Comparison of ENCODE assay signal across 8 mouse cellular contexts in genomic region chr4:153827914-153828313, GRCm38 (mm10).
A peak's percentile ranks its signal among the peaks of the same experiment; 100 is the strongest.
DNase-seq lines count a peak whose midpoint lies in the region; ATAC-seq and TF ChIP-seq lines count a peak whose summit lies in the region.
"Had no signal": no experiment of that assay in that cellular context is flagged by ENCODE, and none has a peak within 500 bp of the region (broad histone marks: within the 10 kb centered on the region; RNA-seq: fewer than 3 reads in every experiment).

No protein-coding gene starts in this region.

- 49% methylated on average over 9 of the region's 9 CpGs for WGBS in kidney, postnatal 0 days

- no peak for DNase-seq in kidney, postnatal 0 days (ENCODE audit: low spot score)
- DNase-seq in kidney, adult 9 months = no peak
- peak; percentile 84 for DNase-seq in ES-E14 (ENCODE audit: low read depth, low spot score)
- DNase-seq in mesoderm, embryonic 11.5 days (ENCODE audit: low read depth, low spot score) = peak; percentile 87
- no peak for DNase-seq in Muller cell, postnatal 12 days (ENCODE audit: inconsistent ontology term)
- no peak for DNase-seq in kidney, postnatal 25 days

- no peaks in the 10 kb centered on the region for H3K9me3 ChIP-seq in kidney, postnatal 0 days (replicated peaks; ENCODE audit: low read length)
- no peaks in the 10 kb centered on the region for H3K9me3 ChIP-seq in ES-E14 (ENCODE audit: control insufficient read depth, insufficient read depth, low read depth, low read length)
- H3K9me3 ChIP-seq: intestine, embryonic 15.5 days had no signal

- in situ Hi-C loops in ES-E14 (cut with MboI; ENCODE audit: low sequenced_read_pairs in 2 of 2, unreplicated experiment in 2 of 2) = no loop called here

- no peak overlapping the region for H3K4me3 ChIP-seq in kidney, postnatal 0 days (replicated peaks; ENCODE audit: low read depth, low read length)
- H3K4me3 ChIP-seq in ES-E14 (ENCODE audit: insufficient read depth in 1 of 2, low read depth in 1 of 2, low read length in 2 of 2, poor library complexity in 1 of 2, severe bottlenecking in 1 of 2) = peak overlapping the region; percentile 54 to 60; a peak in 3 of 4 replicates
- no peak overlapping the region for H3K4me3 ChIP-seq in bone marrow macrophage, adult 2 months (ENCODE audit: insufficient read depth, low read length)
- H3K4me3 ChIP-seq: intestine, embryonic 15.5 days had no signal

- TF ChIP-seq POLR2A in bone marrow macrophage, adult 2 months (IDR thresholded peaks at IDR 0.05; ENCODE audit: borderline replicate concordance, low read depth, low read length) = no peak

- ATAC-seq in kidney, postnatal 0 days (replicated peaks; ENCODE audit: low FRiP score, low read depth) = no peak
- ATAC-seq: intestine, embryonic 15.5 days had no signal

- peak; percentile 50 for TF ChIP-seq CTCF in kidney, postnatal 0 days (IDR thresholded peaks at IDR 0.05; ENCODE audit: low read depth)
- 0 out of 2 replicates have a peak, but pooled peaks have one; percentile 27 for TF ChIP-seq CTCF in bone marrow macrophage, adult 2 months (IDR thresholded peaks at IDR 0.05; ENCODE audit: low read depth, low read length)

- no peak overlapping the region for H3K9ac ChIP-seq in kidney, postnatal 0 days (ENCODE audit: low read depth, low read length)
- H3K9ac ChIP-seq in ES-E14 (ENCODE audit: insufficient read depth, low read depth, low read length, poor library complexity, severe bottlenecking) = peak overlapping the region; percentile 49; the same call in 1 of the 2 replicates
- H3K9ac ChIP-seq: intestine, embryonic 15.5 days had no signal

- no peaks in the 10 kb centered on the region for H3K36me3 ChIP-seq in kidney, postnatal 0 days (ENCODE audit: insufficient read depth, low read length)
- H3K36me3 ChIP-seq in ES-E14 (ENCODE audit: control insufficient read depth, insufficient read depth, low read length, poor library complexity, severe bottlenecking) = no peaks in the 10 kb centered on the region
- H3K36me3 ChIP-seq: intestine, embryonic 15.5 days had no signal

- H3K27ac ChIP-seq in kidney, postnatal 0 days = no peak overlapping the region
- peak overlapping the region; percentile 37; the same call in 1 of the 2 replicates for H3K27ac ChIP-seq in ES-E14 (ENCODE audit: insufficient read depth, low read depth, low read length, poor library complexity, severe bottlenecking)
- no peak overlapping the region for H3K27ac ChIP-seq in bone marrow macrophage, adult 2 months (ENCODE audit: insufficient read depth, low read depth, low read length)
- H3K27ac ChIP-seq: intestine, embryonic 15.5 days had no signal

- no peaks in the 10 kb centered on the region for H3K4me1 ChIP-seq in kidney, postnatal 0 days (replicated peaks; ENCODE audit: insufficient read depth, low read length)
- peaks cover 3 to 34% of the 10 kb centered on the region in 2 experiments; a peak in 3 of 4 replicates for H3K4me1 ChIP-seq in ES-E14 (ENCODE audit: control insufficient read depth in 2 of 2, insufficient read depth in 2 of 2, low read length in 2 of 2, poor library complexity in 1 of 2)
- no peaks in the 10 kb centered on the region for H3K4me1 ChIP-seq in bone marrow macrophage, adult 2 months (ENCODE audit: control insufficient read depth, insufficient read depth, low read length)
- H3K4me1 ChIP-seq: intestine, embryonic 15.5 days had no signal

- H3K4me2 ChIP-seq in kidney, postnatal 0 days (ENCODE audit: low read length) = no peak overlapping the region
- H3K4me2 ChIP-seq: intestine, embryonic 15.5 days had no signal

- H3K27me3 ChIP-seq in kidney, postnatal 0 days (ENCODE audit: insufficient read depth, low read length) = no peaks in the 10 kb centered on the region; the same call in 1 of the 2 replicates
- H3K27me3 ChIP-seq: intestine, embryonic 15.5 days had no signal

TF ChIP-seq in ES-E14, 5 proteins besides CTCF, POLR2A, EP300 and RAD21:
- TF ChIP-seq ZC3H11A (IDR thresholded peaks at IDR 0.05; ENCODE audit: borderline replicate concordance, low read depth, low read length) = no peak
- peak; percentile 93 for TF ChIP-seq HCFC1 (IDR thresholded peaks at IDR 0.05; ENCODE audit: borderline replicate concordance, insufficient read depth, low read length)
- no peak for TF ChIP-seq MAFK (IDR thresholded peaks at IDR 0.05; ENCODE audit: insufficient read depth, low read depth, low read length)
- no peak for TF ChIP-seq CHD2 (IDR thresholded peaks at IDR 0.05; ENCODE audit: low read depth, low read length)

Comparison
In these comparisons a context has a peak if more than half of its experiments do, and no peak if none do; other contexts are left out.
1. DNase-seq: peak in ES-E14 (single experiment) and mesoderm, embryonic 11.5 days (single experiment); none in kidney, postnatal 0 days (single experiment), kidney, adult 9 months (single experiment), Muller cell, postnatal 12 days (single experiment) and kidney, postnatal 25 days (0 of 2).
2. H3K4me3 ChIP-seq: peak in ES-E14 (2 of 2); none in kidney, postnatal 0 days (single experiment) and bone marrow macrophage, adult 2 months (single experiment).